Mouse (Mus musculus) urinary bladder, adult 2 months (tissue): ENCODE measurements around the gene Atf4. TPM values are rescaled to one million over a fixed set of nuclear protein-coding genes. Genes with fewer than 3 reads are reported as not detected.

ENCODE experiments used
- DNase-seq: peaks from one replicate; pipeline ENCODE4 v3.0.0; 2022; ENCODE audit warnings: low spot score
- polyA plus RNA-seq: library from polyadenylated mRNA; depleted of rRNA; stranded (reverse); fragments of >200 nt; gene quantifications from 2 replicates; pipeline ENCODE4 v1.2.3, GENCODE M21; 2012

Gene Atf4
- polyA plus RNA-seq, 1 experiment: 346 TPM

GRCm38 (mm10) chr15:80249672-80250071, 5.3 kb upstream of the Atf4 start:
- DNase-seq: no peak

DNA sequence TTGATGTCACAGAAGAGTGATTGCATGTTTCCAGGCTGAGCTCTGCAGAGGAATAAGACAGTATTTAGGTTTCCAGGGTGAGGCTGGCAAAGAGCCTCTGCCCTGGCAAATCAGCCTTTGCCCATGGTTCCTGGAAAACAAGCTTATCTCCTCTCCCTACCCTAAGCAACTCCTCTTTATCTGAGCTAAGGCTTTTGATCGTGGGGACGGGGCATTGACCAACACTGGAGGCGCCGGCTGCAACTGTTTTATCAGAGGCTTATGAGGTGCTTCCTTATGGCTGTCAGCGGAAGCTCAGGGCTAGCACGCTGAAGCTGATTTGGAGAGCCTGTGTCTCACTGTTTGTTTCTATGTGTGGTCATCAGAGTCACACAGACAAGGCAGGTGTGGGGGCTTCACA, 4.4 kb upstream of the Atf4 start:
- no peak for DNase-seq

DNA sequence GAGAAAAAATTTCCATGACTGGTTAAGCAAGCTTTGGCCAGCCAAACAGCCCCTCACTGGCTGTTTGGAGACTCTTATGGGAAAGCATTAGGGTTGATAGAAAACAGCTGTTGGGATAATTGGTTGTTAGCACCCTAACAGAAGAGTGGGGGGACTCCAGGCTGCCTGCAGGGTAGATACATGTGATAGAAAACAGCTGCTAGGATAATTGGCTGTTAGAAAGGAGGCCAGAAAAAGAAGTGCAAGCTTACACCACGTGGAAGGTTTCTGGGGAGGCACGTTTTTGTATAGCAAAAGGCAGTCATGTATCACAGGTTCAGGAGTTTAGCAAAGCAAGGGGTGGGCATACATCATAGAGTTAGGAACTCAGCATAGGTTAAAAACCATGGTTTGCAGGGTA, 1.5 kb upstream of the Atf4 start:
- no peak for DNase-seq

DNA sequence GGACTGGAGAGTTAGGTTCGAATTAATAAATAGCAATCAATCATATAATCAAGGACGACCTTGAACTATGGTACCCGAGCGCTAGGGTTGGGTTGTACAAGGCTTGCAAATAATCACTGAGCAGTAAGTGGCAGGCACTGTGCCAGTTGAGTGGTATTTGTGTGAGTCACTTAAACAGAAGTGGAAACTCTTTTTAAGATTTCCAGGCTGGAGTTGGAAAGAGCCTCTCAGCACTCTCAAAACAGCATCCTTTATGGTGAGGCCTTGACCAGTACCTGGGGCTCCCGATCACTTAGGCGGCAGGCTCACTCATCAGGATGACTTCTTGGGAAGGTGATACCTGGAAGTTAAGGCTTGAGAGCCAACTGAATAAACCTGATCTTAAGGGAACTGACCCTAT, 777 bp upstream of the Atf4 start:
- no peak for DNase-seq

DNA sequence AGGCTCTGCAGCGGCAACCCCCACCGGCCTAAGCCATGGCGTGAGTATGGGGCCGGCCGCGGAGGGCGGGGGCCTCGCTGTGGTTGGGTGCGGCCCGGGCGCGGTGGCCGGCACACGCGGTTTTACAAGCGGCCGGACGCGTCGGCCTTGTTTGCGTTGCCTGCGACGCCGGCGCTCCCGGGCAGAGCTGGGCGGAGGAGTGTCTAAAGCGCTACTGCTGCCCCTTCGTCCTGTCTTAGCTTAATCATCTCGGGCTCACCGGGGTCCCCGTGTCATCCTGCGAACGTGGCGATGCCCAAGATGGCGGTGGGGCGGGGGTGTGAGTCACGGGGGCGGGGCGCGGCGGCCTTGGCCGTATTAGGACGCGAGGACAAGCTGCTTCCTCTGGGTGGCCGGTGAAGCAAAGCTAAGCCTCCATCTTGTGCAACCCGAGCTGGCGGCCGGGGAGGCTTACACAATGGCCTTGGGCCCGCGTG, 700 bp downstream of the Atf4 start:
- DNase-seq: peak; percentile 77

GRCm38 (mm10) chr15:80256242-80256641, 1.3 kb downstream of the Atf4 start:
- DNase-seq: no peak

DNA sequence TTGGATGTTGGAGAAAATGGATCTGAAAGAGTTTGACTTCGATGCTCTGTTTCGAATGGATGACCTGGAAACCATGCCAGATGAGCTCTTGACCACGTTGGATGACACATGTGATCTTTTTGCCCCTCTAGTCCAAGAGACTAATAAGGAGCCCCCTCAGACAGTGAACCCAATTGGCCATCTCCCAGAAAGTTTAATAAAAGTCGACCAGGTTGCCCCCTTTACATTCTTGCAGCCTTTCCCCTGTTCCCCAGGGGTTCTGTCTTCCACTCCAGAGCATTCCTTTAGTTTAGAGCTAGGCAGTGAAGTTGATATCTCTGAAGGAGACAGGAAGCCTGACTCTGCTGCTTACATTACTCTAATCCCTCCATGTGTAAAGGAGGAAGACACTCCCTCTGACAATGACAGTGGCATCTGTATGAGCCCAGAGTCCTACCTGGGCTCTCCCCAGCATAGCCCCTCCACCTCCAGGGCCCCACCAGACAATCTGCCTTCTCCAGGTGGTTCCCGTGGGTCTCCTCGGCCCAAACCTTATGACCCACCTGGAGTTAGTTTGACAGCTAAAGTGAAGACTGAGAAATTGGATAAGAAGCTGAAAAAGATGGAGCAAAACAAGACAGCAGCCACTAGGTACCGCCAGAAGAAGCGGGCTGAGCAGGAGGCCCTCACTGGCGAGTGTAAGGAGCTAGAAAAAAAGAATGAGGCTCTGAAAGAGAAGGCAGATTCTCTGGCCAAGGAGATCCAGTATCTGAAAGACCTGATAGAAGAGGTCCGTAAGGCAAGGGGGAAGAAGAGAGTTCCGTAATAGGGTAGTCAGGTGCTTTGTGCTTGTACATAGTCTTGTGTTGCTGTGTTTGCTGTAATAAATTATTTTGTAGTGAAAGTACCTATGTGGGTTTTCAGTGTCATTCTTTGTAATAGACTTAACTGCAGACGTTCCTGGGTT, 1.9 kb downstream of the Atf4 start:
- DNase-seq: no peak

DNA sequence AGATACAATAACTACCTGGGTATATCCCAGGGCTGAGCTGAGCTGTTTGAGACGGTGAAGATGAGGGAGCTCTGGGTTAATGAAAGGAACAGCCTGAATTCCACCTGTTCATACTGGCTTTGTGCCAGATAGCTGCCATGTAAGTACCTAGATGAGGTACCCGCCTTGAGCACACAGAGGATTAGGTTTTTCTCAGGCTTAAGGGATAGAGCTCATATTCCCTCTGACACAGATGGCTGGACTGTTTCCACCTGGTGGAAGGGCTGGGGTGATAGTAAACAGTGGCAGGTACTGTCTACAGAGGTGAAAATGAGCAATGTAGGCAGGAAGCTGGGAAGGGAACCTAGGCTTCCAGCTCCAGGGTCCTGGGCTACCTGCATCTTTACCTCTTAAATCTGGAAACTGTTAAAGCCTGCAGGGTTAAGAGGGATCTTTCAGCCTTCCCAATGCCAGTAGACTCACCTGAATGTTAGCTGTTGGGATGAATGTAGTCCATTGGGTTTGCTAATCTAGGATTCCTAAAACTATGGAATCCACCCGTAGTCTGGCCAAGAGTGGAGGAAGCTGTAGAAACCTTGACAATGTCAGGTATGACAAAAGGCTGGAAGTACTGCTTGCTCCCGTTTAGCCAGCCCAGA, 2.7 kb downstream of the Atf4 start:
- DNase-seq: no peak

DNA sequence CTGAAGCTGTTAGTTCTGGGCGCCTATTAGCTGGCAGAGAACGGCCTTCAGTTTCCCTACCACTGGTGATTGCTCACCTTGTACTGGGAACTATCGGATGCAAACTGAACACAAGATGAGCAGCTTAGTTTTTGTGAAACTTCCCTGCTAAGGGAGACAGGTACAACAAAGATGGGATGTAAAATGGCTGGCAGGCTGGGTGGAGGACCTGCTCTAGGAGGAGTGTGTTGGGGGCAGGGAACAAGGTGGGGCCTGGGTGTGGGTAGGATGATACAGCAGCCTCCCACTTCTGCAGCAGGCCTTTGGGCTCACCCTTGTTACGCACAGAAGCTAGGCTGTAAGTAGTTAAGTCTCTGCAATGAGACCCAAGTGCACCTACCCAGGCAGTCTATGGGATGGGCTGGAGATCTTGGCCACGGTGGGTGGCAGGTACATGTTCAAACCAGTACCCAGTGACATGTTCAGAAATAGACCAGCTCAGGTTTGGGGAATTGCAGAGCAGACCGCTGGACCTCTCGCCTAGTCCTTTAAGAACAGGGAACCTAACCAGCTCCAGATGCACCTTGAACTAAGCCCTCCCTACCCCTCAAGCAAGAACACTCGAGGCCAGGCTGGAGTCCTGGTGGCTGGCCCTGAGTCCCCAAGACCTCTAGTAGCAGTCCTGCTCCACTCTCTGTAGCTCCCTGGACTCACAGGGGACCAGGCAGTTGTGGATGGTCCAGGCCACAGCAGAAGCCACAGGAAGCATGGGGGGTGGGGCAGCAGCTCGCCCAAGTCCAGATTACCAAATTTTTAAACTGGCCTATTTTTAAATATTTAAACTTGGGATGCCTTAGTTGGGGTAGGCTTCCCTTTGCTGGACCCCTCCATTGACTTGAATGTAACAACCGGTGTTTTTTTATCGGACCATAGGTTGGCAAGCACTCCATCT, 3.5 kb downstream of the Atf4 start:
- DNase-seq: no peak

DNA sequence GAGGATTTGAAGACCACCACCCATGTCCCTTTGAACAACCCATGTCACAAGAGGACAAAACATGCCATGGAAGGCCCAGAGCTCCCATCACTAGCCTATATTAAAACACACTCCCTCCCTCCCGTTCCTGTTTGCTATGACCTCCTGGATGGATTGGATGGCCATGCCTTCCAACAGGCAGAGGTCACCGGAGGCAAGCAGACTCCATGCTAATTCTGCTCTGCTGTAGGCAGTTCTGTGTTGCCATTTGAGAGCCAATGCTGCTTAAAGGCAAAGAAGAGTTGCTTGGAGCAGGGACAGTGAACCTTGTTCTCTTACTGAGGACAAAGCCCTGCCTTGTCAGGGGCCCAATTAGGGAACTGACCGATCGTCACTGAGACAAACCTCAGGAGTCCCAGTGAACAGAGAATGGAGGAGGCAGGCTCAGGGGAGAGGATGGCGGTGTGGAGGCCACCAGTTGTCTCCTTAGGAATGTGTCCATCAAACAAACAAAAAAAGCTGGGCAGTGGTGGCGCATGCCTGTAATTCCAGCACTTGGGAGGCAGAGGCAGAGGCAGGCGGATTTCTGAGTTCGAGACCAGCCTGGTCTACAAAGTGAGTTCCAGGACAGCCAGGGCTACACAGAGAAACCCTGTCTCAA, 4.5 kb downstream of the Atf4 start:
- no peak for DNase-seq

GRCm38 (mm10) chr15:80260677-80261076, 5.7 kb downstream of the Atf4 start:
- peak; percentile 66 for DNase-seq

DNA sequence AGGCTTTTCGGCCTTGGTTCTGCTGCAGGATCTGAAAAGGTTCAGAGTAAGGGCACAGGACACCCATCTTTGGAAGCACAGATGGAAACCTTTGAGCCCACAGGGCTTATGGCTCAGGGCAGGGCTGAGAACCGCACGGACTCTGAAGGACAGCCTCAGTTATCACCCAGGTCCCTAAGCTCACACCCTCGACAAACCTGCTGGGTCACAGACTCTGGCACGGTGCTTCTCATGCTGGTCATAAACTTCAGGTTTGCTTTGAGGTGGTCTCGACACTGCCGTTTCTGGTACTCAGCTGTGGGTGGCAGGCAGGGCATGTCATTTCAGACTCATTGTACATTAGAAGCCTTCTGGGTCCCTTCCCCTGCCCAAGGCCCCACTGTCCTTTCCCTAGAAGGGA, 6.1 kb downstream of the Atf4 start:
- no peak for DNase-seq

DNA sequence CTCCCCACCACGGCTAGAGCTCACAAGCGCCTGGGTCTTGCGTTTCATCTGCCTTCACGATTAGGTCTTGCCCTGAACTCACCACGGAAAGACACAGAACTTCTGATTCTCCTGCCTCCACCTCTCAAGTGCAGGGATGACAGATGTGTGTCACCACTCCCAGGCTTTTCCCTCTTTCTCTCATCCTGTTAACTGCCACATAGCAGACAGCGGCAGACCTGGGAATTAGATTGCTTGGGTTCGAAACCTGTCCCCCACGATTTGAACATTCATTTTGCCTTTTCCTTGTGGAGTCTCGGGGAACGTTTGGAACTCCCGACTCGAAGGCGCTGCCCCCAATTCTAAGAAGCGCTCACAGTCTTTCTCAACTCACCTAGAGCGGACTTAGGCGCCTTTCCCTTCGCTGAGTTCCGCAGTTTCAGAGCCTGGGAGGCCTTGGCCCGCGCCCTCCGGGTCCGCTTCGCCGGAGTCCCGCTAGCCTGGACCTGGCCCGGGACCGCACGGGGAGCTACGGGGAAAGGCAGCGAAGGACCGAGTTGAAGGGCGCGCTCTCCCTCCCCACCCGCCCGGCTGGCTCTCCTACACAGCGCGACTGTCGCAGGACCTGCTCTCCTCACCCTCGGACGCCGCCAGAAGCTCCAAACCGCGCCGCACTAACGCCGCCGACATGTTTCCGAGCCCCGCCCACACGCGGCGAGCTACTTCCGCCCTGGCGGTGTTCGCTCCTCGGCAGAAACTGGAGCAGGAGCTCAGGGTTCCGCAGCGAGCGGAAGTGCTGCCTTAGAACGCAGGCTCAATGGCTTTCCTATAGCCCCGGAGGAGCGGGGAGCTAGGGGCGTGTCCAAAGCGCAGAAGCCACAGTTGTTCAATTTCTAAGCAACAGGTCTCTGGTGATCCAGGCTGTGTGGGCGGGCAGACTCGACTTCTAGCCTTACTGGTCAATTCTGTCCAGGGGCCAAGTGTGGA, 8.9 kb downstream of the Atf4 start, which contains the start of gene Rps19bp1:
Gene Rps19bp1, minus strand, starts transcription at position 706 of the 966 bp plus-strand sequence.
- DNase-seq: peak; percentile 69

- no peak for DNase-seq
These were observed 11.3 kb downstream of the Atf4 start for GRCm38 (mm10) chr15:80266281-80266680.

- no peak for DNase-seq
These were observed 16.9 kb downstream of the Atf4 start for GRCm38 (mm10) chr15:80271858-80272396.

GRCm38 (mm10) chr15:80277107-80277506, 22.1 kb downstream of the Atf4 start:
- no peak for DNase-seq

DNA sequence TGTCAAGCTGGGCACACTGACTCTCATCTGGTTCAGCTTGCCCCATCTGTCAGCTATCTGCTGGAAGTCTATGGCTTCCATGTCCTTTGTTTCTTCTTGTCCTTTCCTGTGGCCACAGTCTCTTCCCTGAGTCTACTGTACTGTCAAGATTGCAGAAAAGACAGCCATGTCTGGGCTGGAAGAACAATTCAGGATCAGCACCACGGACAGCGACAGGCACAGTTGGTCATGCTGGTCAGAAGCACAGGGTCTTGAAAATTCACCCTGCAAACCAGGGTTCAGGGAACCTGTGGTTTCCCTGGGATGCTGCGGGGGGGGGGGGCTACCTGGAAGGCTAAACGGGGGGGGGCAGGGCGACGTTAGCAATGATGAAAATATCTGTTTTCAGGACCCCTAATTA, 22.6 kb downstream of the Atf4 start:
- no peak for DNase-seq

DNA sequence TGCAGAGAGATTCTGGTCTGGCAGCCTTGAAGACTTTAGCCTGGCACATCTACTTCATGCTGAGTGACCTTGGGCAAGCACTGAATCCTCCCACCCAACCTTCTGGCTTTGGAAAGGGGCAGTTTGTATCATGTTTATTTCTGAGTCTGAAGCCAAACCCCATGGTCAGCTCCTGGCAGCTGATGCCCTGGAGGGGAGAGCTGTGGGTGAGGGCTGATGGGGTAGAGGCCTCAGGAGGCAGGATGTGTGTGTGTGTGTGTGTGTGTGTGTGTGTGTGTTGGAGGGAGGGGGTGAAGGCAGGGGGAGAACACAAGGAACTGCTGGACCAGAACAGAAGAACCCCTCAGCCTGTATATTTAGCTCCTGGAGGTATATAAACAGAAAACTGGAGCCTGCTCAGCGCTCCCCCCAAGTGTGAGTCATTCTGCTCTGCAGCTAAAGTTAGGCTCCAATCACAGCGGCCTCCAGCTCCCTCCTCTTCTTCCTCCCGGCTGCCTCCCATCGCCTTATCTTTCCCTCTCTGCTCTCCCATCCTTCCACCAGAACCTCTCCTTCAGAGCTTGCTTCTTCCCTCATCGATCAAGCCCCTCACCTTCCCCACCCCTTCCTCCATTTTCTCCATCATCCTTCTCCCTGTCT, 23.3 kb downstream of the Atf4 start:
- no peak for DNase-seq

DNA sequence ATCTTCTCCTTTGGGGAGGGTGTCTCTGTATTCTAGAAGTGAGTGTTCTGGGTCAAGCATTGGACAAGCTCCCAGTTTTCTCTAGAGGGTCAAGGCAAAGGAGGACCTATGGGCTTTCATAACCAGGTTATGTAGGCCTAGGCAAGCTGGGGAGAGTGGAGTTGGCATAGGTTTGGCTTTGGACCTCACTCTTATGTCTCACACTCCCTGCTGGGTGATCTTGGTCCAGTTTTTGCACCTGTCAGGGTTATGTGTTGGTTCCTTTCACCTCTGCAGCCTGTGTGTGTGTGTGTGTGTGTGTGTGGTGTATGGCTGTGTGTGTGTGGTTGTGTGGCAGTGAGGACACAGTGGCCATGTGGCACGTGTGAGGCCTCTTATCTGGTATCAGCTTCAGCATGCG, 24.1 kb downstream of the Atf4 start:
- DNase-seq: no peak
